Mouse (Mus musculus): ENCODE results near the gene Gm20532.

Gm20532 gene

GRCm38 (mm10) chr2:26586294-26587043, at the start of gene Gm20532:
TSS of gene Gm20532 (plus strand) at chr2:26586639.
- peak; percentile 78 for DNase-seq

GRCm38 (mm10) chr2:26539516-26539915, 46.9 kb upstream of the Gm20532 start:
- no peak for DNase-seq

GRCm38 (mm10) chr2:26540721-26541120, 45.7 kb upstream of the Gm20532 start:
- no peak for DNase-seq

- no peak for DNase-seq
Observed at GRCm38 (mm10) chr2:26541258-26541910, 45.1 kb upstream of the Gm20532 start.

- DNase-seq: peak; percentile 27
Observed at GRCm38 (mm10) chr2:26543155-26543554, 43.3 kb upstream of the Gm20532 start.

- DNase-seq: no peak
Observed at GRCm38 (mm10) chr2:26543768-26544167, 42.7 kb upstream of the Gm20532 start.

- DNase-seq: no peak
Observed at GRCm38 (mm10) chr2:26544265-26544664, 42.2 kb upstream of the Gm20532 start.

GRCm38 (mm10) chr2:26547481-26547880, 39.0 kb upstream of the Gm20532 start:
- DNase-seq: peak; percentile 31

GRCm38 (mm10) chr2:26549801-26550200, 36.6 kb upstream of the Gm20532 start:
- DNase-seq: peak; percentile 52

GRCm38 (mm10) chr2:26550205-26550604, 36.2 kb upstream of the Gm20532 start:
- no peak for DNase-seq

GRCm38 (mm10) chr2:26550777-26551176, 35.7 kb upstream of the Gm20532 start:
- no peak for DNase-seq

- no peak for DNase-seq
Observed at GRCm38 (mm10) chr2:26551446-26551845, 35.0 kb upstream of the Gm20532 start.

- DNase-seq: no peak
Observed at GRCm38 (mm10) chr2:26552066-26552465, 34.4 kb upstream of the Gm20532 start.

GRCm38 (mm10) chr2:26553904-26554303, 32.5 kb upstream of the Gm20532 start:
- no peak for DNase-seq

- no peak for DNase-seq
Observed at GRCm38 (mm10) chr2:26555076-26555475, 31.4 kb upstream of the Gm20532 start.

- no peak for DNase-seq
Observed at GRCm38 (mm10) chr2:26556535-26556993, 29.9 kb upstream of the Gm20532 start.

- no peak for DNase-seq
Observed at GRCm38 (mm10) chr2:26560506-26560905, 25.9 kb upstream of the Gm20532 start.

GRCm38 (mm10) chr2:26561351-26562016, 25.0 kb upstream of the Gm20532 start:
- DNase-seq: no peak

- DNase-seq: peak; percentile 56
Observed at GRCm38 (mm10) chr2:26566221-26566620, 20.2 kb upstream of the Gm20532 start.

GRCm38 (mm10) chr2:26570034-26570433, 16.4 kb upstream of the Gm20532 start:
- DNase-seq: peak; percentile 52

- DNase-seq: no peak
Observed at GRCm38 (mm10) chr2:26571400-26571799, 15.0 kb upstream of the Gm20532 start.

- DNase-seq: peak; percentile 75
Observed at GRCm38 (mm10) chr2:26571826-26572225, 14.6 kb upstream of the Gm20532 start.

GRCm38 (mm10) chr2:26573396-26573795, 13.0 kb upstream of the Gm20532 start:
- DNase-seq: peak; percentile 29

- DNase-seq: no peak
Observed at GRCm38 (mm10) chr2:26573807-26574206, 12.6 kb upstream of the Gm20532 start.

Measured in liver (tissue).